Mouse (Mus musculus): ENCODE results near the gene St14. TPM values are rescaled to one million over a fixed set of nuclear protein-coding genes. Genes with fewer than 3 reads are reported as not detected.

The St14 gene
- 0.76 and 1.9 TPM in 2 replicates for polyA plus RNA-seq (2012; rRNA removed)

DNA sequence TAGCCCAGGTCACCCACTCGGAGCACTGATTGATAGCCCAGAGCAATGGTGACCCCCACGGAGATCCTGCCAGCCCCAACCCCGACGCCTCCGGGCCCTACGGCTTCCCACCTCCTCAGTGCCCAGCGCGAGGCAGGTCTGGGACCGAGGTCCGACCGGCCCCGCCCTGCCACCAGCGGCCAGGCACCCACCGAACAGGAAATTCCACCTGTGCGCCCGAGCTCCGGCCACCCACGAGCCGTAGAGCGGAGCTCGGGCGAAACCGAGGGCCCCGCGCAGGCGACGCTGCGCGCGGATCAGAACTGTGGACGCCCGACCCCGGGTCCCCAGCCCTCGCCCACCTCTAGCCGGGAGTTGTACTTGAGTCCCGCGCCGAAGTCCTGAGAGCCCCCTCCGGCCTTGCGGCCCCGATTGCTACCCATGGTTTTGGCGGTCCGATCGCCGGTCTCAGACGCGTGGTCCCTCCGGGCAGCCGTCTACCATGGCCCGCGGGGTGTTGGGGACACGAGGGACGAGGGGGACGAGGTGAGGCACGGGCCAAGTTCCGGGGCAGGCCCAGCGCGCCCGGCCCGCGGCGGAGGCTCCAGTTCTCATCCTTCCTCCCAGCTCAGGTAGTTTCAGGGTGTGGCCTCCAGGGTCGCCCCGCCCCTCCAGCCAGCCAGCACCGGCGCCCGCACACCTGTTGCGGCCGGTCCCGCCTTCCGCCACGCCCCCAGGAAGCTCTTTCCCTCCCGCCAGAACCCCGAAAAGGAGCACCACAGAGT lies at the start of gene St14:
Gene St14, minus strand, starts transcription at position 649 of the 764 bp plus-strand sequence.

Other genes with a start within 250 kb of the St14 start
- 6.0 and 7.2 TPM in 2 replicates for gene Adamts15, start 209.4 kb downstream of the St14 start, polyA plus RNA-seq (2012; rRNA removed)
- gene Adamts8, start 189.3 kb downstream of the St14 start, polyA plus RNA-seq (2012; rRNA removed): 1.5 and 1.6 TPM in 2 replicates
- 6.8 TPM in 2 replicates for gene Zbtb44, start 101.2 kb downstream of the St14 start, polyA plus RNA-seq (2012; rRNA removed)
- gene Aplp2, start 80.0 kb upstream of the St14 start, polyA plus RNA-seq (2012; rRNA removed): 371 and 372 TPM in 2 replicates
- gene Prdm10, start 148.7 kb upstream of the St14 start, polyA plus RNA-seq (2012; rRNA removed): 27.3 and 27.8 TPM in 2 replicates

Data from central nervous system, embryonic 18 days (tissue).